Mouse (Mus musculus): ENCODE data around the gene Timp3.

The Timp3 gene

GRCm38 (mm10) chr10:86389357-86389756, 89.2 kb downstream of the Timp3 start:
- DNase-seq: no peak

- DNase-seq: no peak
Measured at GRCm38 (mm10) chr10:86389913-86390312, 89.7 kb downstream of the Timp3 start.

DNA sequence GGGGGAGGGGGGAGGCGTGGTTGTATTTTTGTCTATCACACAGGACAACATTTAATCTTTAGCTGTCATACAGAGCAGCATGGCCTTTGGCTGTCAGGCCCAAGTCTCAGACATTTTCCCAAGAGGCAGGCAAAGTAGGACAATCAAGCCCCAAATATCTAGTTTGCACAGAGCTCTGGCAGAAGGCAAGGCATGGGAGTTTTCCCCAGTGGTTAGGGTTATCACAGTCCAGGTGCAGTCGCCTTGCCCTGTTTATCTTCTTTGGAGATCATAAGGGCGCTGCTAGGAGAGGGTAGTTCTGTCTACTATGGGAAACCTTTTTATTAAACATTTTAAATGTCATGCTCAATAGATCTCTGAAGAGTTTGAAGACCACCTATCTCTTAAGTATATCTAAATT, 92.2 kb downstream of the Timp3 start:
- DNase-seq: no peak

DNA sequence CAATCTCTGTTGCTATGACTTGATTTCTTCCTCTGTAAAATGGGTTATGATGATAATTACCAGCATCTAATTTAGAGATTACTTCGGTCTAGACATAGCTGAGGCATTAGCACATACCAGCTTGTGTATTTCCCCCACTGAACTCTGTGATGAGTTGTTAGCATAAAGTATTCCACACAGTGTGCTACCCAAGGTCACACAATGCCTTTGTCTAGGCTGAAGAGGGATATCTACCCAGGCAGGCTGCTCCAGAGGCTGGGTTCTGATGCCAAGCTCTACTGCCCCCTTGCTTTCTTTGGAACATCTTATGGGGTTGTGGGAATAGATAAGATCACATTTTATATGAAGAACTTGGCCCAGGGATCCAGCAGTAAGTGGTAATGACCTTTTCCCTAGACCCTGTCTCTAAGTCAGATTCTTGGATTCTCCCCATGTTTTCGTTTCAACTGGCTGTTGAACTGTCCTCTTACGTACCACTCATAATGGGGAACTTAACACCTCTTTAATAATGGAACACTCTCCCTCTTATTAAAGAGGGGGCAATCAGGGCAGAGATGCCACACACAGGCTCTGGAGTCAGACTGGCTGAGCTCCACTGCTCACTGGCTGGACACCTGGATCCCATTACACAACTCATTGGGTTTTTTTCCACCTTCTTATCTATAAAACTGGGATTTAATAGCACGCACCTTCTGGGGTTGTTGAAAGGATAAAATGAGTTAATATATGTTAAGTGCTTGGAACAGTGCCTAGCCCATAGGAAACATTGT, 97.6 kb downstream of the Timp3 start:
- no peak for DNase-seq

DNA sequence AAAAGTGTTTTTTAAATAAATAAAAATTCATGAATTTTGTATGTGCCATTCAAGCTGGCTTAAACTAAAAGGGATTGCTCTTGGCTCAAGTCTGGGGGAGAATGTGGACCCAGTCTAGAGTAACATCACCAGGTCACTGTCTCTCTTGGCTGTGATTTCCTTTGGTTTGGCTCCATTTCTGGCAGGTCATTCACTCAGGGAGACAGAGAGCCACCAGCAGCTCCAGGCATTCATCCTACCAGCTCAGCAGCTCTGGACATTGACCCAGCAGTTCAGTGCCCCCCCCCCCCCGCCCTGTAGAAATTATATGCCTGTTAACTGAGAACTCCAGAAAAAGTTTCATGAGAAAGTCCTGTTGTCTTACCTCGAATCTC, 98.2 kb downstream of the Timp3 start:
- no peak for DNase-seq

Data from cerebellum, adult 9-10 months (tissue).